Mouse (Mus musculus) telencephalon, adult 2 months (tissue): ENCODE measurements at regions not wholly inside any gene's neighbourhood (a gene's known extent, or its start where the extent isn't known, plus 50 kb on each side); places are given as distances from the start of the nearest gene placed in this dataset.

Experiments
- DNase-seq: peaks from one replicate; pipeline ENCODE4 v3.0.0-alpha.2; 2011; ENCODE audit warnings: low read depth, low spot score

DNA sequence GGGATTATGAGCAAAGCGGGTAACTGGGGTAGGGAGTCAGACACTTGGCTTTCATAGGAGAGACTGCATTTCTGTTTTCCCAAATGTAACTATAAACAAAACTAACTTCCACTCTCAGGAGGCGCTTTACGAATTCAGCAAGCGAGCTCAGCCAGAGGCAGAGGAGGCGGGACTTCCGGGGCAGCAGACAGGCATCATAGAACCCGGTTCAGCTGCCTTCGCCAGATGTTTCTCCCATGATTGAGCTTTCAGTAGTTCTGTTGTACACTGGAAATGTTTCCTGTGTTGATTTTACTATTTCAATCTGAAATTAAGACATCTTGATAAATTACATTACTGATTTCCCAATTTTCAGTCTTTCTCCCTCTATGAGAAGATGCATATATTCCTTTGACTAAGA, 92.9 kb downstream of the Zfp365 start:
- no peak for DNase-seq

DNA sequence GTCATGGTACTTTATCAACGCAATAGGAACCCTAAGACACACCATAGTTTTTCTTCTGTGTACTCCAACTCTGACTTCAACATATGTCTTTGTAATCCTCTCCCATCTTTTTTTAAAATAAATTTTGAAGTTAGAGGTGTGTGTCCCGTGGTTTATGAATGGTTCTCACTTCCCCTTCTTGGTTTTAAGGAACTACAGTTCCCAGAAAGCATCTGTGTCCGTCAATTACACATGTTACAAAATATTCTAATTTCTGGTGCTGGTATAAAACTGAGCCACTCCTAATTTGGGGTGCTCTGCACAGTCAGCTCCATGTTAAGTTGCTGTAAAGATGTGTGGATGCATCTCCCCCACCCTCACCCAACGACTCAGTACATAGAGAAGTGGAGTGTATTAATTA, 98.6 kb downstream of the Zfp365 start:
- DNase-seq = no peak

DNA sequence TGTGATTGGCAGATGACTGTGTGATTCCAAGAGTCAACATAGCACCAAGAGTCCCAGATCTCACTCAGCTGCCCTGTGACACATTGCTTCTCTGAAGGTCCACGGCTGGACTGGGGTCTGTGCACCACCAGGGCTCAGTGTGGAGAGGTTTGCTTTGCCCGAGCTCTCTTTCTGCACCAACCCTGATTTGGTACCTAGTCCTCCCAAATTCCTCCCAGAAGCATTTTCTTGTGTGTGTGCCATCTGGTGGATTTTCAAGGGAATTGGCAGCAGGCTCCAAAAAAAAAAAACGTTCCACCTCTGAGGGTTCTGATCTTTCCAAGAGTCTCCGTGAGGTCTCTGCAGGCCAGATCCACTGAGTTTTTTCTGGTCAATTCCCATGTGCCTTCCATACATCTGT, 107.3 kb downstream of the Zfp365 start:
- DNase-seq = peak; percentile 12

DNA sequence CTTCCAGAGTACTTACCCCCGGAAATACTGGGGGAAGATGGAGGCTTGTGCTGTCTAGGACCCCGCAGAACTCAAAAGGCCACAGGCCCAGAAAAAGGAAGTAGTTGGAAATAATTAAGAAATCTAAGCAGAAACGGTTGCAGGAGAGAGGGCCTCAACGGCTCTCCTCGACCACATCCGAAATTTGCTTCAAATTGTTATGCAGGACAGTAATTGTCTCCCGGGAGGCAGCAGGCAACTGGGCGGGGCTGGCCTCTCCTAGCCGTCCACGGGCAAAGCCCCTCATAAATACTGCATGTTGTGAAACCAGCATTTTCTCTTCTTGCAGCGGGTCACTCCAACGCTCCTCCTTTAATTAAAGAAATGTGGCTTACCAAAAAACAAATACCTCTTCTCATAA, 107.8 kb downstream of the Zfp365 start:
- DNase-seq = no peak

DNA sequence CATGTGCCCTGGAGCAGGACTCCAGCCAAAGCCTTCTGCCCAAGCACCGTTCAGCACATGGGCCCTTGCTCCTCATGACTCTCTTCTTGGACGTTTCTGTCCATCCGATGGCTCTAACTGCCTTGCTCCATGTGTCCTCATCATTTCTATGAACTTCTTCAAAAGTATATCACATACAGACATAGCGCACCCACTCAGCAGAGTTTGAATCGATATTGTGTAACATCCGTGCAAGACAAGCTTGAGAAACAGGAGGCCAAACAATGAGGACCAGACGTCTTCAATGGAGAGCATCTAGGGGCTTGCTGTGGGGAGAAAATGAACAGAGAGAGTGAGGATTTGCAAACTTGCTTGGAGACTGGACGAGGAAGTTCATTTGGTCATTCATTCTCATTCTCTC, 110.3 kb downstream of the Zfp365 start:
- no peak for DNase-seq

DNA sequence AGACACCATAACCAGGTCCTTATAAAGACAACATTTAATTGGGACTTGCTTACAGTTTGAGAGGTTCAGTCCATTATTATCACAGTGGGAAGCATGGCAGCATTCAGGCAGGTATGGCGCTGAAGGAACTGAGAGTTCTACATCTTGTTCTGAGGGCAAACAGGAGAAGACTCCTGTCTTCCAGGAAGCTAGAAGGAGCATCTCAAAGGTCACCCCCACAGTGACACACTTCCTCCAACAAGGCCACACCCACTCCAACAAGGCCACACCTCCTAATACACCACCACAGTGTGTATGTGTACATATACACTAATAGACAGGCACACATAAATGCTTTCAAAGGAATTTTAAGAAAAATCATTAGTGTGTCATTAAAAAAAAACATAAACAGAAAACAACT, 110.8 kb downstream of the Zfp365 start:
- no peak for DNase-seq

DNA sequence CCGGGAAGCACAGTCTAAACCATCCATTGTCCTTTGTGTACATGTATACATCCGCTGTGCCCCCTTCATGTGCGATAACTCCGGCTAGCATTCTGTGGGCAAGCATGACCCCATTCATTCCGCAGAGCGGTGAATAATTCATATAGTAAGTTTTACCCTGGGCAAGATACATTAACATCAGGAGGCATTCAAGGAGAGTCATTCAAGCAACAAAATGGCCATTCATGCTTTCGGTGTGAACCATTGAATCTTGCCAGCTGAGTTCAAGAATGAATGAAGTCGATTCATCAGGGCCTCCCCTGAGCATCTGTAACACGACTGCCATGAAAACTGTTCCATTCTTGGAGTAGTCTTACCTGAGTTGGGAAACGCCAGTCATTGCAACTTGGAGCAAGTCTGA, 113.5 kb downstream of the Zfp365 start:
- no peak for DNase-seq

DNA sequence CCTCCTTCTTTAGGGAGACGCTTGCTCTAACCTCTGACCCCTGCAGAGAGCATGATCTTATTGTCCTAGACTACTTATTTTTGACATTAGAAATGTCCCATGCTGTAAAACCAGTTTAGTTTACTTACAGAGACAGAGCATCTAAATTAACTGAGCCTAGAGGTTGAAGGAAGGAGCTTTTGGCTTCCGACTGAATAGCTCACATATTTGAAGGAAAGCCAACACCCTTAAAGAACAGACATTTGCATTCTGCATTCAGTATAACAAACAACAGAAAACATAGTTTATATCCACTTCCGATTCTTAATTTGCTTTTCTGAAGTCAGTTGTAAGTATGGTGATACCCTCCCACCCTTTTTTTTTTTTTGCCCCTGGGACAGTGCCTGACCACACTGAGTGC, 119.3 kb downstream of the Zfp365 start:
- DNase-seq = no peak

DNA sequence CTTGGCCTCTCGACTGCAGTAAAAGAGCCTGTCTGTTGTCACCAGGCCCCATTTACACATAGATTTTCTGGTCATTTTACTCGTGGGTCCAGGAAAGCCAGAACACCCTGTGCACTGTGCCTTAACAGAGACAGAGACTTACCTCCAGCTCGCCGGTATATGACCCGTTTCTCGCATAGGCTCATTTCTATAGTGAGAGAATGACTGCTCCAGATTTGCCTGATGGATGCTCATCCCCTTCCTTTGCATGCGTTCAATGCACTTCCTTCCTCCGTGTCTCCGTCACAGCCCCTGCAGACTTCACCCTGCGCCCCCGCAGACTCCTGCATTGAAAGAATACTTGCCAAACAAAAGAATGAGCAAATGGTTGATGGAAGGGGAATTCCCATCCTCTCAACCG, 122.8 kb downstream of the Zfp365 start:
- DNase-seq = no peak

DNA sequence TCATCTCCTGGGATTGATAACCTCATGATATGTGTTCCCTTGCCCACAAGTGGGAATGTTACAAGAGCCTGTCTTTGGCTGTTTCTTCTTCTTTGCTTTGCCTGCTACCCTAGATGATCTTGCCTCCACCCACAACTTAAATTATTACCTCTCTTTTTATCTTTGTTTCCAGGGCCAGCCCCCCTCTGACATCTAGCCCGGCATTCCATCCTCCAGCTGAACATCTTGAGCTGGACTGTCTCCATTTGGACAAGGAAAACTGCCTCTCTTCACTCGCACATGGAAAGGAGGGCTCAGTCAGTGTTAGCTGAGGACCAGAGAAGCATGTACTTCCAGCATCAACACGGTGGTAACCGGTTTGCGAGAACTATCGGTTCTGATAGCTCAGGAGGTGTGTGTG, 124.3 kb downstream of the Zfp365 start:
- DNase-seq = no peak

DNA sequence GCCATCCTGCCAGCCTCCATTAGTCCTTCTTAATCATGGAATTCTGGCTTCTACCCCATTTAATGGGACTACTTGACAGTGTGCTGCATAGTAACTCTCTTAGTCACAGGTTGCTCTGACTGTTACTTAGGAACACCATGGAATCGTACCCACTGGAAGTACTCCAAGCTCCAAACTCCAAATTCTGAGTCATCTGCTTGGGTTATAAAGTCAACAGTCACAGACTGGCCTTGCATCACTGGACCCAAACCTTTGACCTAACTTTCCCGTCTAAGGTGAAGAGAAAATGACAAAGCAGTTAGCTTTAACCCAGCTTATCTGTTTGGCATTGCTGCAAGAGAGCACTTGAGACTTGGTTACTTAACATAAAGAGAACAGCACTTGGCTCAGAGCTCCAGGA, 126.9 kb downstream of the Zfp365 start:
- DNase-seq = no peak

DNA sequence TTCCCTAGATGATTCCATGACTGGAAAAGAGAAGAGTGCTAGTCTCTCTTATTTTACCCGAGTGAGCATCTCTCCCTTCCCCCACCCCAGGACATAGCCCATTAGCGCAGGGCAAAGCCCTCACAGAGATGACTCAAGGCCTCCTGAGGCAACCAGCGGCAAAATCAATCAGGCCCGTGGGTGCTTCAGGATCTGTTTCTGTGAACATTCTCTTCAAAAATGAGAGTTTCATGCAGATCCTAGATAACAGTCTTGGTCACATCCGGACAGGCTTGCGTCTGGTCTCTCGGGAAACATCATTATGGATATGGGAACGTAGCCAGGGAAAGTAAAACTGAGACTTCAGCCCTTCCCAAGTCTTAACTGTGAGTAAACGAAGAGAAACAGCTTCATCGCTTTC, 134.1 kb downstream of the Zfp365 start:
- DNase-seq = no peak

DNA sequence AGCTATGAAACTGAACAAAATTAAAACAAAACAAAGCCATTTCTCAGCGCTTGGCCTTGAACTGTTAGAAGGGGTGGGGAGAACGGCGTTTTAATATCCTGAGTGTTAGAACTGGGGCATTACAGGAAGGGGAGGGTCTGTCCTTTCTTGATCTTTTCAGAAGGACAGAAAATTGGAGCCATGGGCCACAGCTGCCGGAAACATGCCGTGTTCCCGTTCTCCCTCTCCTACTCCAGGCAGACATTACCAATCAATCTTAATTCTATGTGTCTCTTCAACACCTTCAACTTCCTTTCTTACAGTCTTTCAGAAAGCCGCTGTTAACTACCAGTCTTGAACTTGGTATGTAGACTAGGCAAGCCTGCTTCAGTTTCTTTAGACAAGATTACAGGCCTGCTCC, 134.7 kb downstream of the Zfp365 start:
- no peak for DNase-seq

DNA sequence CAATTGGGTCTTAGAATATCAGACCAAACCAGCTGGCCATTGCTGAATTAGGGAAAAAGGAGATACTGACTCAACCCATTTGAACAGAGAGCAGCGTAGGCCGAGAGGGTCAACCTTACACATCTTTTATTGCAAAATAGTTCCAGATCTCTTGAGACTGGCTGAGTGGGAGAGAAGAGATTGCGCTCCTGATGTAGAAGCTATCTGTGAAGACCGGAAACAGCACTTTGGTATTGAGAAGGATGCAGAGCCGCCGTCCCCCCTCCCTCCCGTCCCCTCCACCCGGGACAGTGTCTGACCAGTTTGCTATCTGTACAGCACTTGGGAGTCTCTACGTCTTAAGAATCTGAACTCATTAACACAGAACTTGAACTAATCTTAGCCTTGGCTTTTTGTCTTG, 135.6 kb downstream of the Zfp365 start:
- DNase-seq = no peak

DNA sequence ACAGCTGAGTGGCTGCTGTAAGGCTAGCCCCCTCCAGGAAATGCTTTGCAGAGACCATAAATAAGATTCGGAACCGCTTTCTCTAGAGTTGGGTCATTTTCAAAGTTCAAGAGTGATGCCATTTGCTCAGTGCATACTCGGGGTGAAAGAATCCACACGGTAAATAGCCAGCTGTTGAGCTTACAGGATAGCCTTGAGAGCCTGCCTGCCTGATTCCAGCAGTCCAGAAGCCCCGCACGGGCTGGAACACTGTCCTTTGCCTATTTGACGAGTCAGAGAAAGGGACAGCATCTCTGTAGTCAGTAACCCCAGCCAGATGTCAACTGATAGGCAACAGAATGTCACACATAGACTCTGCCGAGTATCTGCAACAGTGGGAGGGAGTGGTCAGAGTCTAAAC, 140.7 kb downstream of the Zfp365 start:
- DNase-seq = no peak

DNA sequence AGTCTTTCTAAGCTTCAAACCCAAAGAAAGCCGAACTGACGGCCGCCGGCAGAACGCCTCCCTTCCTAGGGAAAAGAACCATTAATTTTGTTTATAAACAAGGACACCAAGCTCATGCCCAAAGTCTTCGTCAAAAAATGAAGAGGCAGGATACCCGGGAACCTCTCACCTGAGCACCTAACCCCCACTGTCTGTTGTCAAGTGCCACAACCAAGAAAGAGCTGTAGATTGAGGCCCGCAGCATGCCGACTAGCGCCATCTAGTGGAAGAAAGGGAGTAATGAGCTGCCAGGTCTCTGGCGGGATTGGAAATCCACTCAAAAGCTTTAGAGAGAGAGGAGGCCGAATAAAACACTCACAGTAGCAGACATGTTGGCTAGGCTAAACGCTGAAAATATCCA, 146.4 kb downstream of the Zfp365 start:
- peak; percentile 16 for DNase-seq

DNA sequence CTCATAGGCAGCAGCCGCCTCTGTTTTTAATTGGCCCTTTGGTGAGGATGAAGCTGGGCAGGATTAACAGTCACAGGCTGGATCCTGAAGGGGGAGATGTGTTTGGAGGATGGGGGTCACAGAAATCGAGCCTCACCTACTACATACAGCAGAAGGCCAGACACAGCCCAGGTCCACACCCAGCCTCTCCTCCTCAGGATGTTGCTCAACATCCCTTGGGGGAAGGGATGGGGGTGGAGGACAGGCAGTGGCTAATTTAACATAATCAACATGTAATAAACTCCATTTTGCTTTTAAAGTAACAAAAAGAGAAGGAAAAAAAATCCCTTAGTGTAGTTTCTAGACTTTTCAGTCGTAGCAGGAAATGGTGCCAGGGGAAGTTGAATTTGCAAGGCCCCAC, 152.0 kb downstream of the Zfp365 start:
- no peak for DNase-seq

DNA sequence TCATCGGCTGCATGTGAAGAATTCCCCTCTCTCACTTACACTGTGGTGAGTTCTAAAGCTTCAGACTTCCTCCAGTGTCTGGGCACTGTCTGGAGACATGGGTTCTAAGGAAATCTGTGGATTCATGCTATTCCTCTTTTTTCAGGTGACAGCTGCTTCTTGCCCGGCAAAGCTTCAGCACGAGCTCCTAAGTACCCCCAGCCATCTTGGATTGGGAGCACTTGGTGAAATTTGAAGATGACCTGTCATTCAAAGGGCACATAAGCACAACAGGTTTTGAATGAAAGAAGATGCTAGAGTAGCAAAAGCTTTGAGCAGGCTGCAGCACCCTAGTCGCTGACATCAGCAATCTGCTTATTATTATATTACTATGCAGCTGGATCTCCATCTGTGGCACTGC, 164.3 kb downstream of the Zfp365 start:
- no peak for DNase-seq

DNA sequence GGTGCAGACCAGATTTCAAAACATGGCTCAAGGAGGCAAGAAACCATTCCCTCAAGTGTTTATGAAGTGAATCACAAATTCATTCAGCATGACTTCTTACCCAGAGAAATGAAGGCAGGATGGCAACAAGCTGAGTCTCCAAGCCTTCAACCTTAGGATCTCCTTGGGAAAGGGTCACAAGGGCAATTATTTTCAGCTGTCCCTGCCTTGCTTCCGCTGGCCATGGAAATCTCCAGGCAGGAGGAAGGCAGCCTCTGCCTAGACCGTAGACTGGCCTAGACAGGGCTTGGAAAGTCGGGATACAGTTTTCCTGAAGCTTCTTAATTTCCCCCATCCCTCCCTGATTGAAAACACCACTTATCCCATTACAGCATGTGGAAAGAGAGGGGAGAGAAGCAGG, 165.0 kb downstream of the Zfp365 start:
- DNase-seq = no peak

DNA sequence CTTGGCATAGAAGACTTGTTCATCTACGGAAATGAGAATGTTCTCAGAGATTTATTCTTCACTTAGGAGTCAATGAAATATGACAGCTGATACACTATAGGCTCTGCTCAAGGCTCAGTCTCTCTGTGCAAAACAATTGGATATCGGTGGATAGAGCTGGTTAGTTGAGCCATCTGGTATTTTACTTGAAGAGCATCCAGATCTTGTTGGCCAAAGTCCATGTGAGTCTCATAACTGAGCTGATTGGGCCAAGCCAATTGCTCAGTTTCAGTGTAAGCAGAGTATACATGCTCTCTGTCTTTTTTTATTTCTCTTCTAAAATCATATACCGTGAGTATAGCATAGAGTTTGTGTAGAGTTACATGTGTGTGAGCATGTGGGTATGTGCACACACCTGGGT, 166.3 kb downstream of the Zfp365 start:
- DNase-seq = peak; percentile 21

DNA sequence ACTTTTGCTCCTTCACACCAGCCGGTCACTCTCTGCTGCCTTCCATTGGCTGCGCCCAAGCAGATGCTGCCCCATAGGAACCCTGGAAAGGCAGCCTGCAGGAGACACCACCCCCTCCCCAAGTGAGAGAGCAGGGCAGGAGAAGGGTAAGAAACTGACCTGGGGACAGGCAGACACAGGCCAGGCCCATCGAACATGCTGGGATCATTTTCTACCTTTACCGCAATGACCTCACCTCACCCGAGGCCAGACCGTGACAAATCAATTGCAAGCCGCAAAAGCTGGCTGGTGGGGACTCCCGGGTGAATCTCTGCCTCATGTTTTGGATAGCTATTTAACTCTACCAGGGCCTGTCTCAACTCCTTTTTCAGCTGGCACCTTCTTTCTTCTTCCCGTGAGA, 168.9 kb downstream of the Zfp365 start:
- DNase-seq = no peak

DNA sequence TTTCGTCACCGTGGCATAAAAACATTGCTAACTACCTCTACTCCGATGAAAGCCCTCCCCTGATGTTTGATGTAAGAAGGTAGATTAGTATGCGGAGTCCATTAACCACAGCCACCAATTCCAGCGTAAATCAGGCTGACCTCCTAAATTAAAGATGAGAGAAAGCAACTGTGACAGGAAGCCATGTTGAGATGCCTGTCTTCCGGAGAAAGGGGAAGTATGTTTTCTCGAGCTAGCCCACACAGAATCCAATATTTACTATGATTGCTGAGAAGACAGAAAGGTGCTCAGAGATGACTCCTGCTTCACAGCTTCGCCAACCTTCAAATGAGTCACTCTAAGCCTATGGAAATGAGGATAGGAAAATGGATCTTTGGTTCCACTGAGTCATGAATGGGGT, 169.6 kb downstream of the Zfp365 start:
- DNase-seq = no peak

DNA sequence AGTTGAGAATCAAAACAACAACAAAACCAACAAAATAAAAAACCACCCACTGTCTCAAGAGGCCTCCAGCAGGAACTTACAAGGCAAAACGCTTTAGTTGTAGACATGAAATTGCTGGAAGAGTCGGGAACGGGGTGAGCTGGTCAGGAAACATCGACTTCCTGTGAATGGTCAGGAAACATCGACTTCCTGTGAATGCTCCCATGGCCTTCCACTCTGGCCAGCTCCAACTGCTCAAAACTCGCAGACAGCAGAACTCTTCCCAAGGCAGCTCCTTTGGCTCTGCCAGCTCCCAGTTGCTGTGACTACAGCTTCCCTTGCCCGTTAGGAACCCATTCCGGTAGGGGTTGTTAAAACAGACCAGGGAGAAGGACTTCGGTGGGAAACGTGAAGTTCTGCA, 170.2 kb downstream of the Zfp365 start:
- DNase-seq = no peak

DNA sequence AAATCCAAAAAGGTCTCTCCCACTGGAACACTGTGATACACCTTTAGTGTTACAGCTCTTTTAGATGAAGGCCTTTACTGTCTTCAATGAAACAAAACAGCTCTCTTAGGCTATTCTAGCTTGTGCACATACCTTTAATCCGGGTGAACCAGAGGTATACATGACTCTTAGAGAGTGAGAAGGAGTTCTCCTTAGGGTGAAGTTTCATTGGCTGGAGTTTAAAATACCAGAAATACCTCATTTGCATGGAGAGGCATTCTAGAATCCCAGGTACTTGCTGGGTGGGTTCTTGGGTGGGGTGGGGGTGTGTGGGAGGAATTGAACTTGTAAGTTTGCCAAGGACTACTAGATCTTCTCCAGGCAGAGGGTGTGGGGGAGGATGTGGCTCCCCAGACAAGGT, 173.3 kb downstream of the Zfp365 start:
- no peak for DNase-seq

DNA sequence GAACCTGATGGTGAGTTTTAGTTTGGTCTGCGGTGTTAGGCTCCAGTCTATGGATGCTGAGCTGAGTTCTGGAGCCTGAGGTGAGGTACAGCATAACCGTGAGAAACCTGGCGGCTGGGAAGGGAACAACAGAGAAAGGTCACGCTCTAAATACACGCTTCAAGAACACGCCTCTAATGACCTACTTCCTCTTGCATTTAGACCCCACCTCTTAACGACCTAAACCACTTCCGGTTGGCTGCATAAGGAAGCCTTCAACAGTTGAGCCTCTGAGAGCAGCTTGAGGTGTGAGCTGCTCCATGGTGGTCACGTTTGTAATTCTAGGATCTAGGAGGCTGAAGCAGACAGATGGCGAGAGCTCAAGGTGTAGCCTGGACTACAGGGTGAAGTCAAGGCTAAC, 175.8 kb downstream of the Zfp365 start:
- no peak for DNase-seq
